Mouse (Mus musculus): Measurements from ENCODE around the gene Cnot8.

Cnot8 gene

GRCm38 (mm10) chr11:58102581-58103343 is 1.2 kb upstream of the Cnot8 start:
- ATAC-seq (ENCODE audit: insufficient number of reproducible peaks, low FRiP score, low TSS enrichment) = no peak

GRCm38 (mm10) chr11:58103344-58103653 is 654 bp upstream of the Cnot8 start:
- peak; percentile 38 for ATAC-seq (ENCODE audit: insufficient number of reproducible peaks, low FRiP score, low TSS enrichment)

GRCm38 (mm10) chr11:58104351-58104791 is 418 bp downstream of the Cnot8 start:
- no peak for ATAC-seq (ENCODE audit: insufficient number of reproducible peaks, low FRiP score, low TSS enrichment)

- no peak for ATAC-seq (ENCODE audit: insufficient number of reproducible peaks, low FRiP score, low TSS enrichment)
Measured at GRCm38 (mm10) chr11:58107009-58107408, 3.1 kb downstream of the Cnot8 start.

- ATAC-seq (ENCODE audit: insufficient number of reproducible peaks, low FRiP score, low TSS enrichment) = no peak
Measured at GRCm38 (mm10) chr11:58107664-58108337, 3.8 kb downstream of the Cnot8 start.

- ATAC-seq (ENCODE audit: insufficient number of reproducible peaks, low FRiP score, low TSS enrichment) = no peak
Measured at GRCm38 (mm10) chr11:58116560-58116959, 12.6 kb downstream of the Cnot8 start.

GRCm38 (mm10) chr11:58117044-58117652 is 13.2 kb downstream of the Cnot8 start:
- ATAC-seq (ENCODE audit: insufficient number of reproducible peaks, low FRiP score, low TSS enrichment) = no peak

GRCm38 (mm10) chr11:58120655-58121054 is 16.7 kb downstream of the Cnot8 start:
- ATAC-seq (ENCODE audit: insufficient number of reproducible peaks, low FRiP score, low TSS enrichment) = no peak

- no peak for ATAC-seq (ENCODE audit: insufficient number of reproducible peaks, low FRiP score, low TSS enrichment)
Measured at GRCm38 (mm10) chr11:58121351-58121750, 17.4 kb downstream of the Cnot8 start.

GRCm38 (mm10) chr11:58123711-58124110 is 19.8 kb downstream of the Cnot8 start:
- 0 out of 2 replicates have a peak, but pooled peaks have one; percentile 50 for ATAC-seq (ENCODE audit: insufficient number of reproducible peaks, low FRiP score, low TSS enrichment)

GRCm38 (mm10) chr11:58125021-58125420 is 21.1 kb downstream of the Cnot8 start:
- no peak for ATAC-seq (ENCODE audit: insufficient number of reproducible peaks, low FRiP score, low TSS enrichment)

- ATAC-seq (ENCODE audit: insufficient number of reproducible peaks, low FRiP score, low TSS enrichment) = peak; percentile 46; the same call in 1 of the 2 replicates
Measured at GRCm38 (mm10) chr11:58126397-58127160, 22.6 kb downstream of the Cnot8 start.

GRCm38 (mm10) chr11:58127544-58127943 is 23.6 kb downstream of the Cnot8 start:
- no peak for ATAC-seq (ENCODE audit: insufficient number of reproducible peaks, low FRiP score, low TSS enrichment)

GRCm38 (mm10) chr11:58129302-58129843 is 25.4 kb downstream of the Cnot8 start:
- no peak for ATAC-seq (ENCODE audit: insufficient number of reproducible peaks, low FRiP score, low TSS enrichment)

GRCm38 (mm10) chr11:58132026-58132425 is 28.1 kb downstream of the Cnot8 start:
- no peak for ATAC-seq (ENCODE audit: insufficient number of reproducible peaks, low FRiP score, low TSS enrichment)

GRCm38 (mm10) chr11:58134869-58135268 is 30.9 kb downstream of the Cnot8 start:
- no peak for ATAC-seq (ENCODE audit: insufficient number of reproducible peaks, low FRiP score, low TSS enrichment)

- ATAC-seq (ENCODE audit: insufficient number of reproducible peaks, low FRiP score, low TSS enrichment) = no peak
Measured at GRCm38 (mm10) chr11:58135296-58135695, 31.3 kb downstream of the Cnot8 start.

- ATAC-seq (ENCODE audit: insufficient number of reproducible peaks, low FRiP score, low TSS enrichment) = no peak
Measured at GRCm38 (mm10) chr11:58136677-58137076, 32.7 kb downstream of the Cnot8 start.

GRCm38 (mm10) chr11:58138821-58139220 is 34.9 kb downstream of the Cnot8 start:
- no peak for ATAC-seq (ENCODE audit: insufficient number of reproducible peaks, low FRiP score, low TSS enrichment)

- ATAC-seq (ENCODE audit: insufficient number of reproducible peaks, low FRiP score, low TSS enrichment) = no peak
Measured at GRCm38 (mm10) chr11:58139466-58139865, 35.5 kb downstream of the Cnot8 start.

Data from cerebellum, adult (tissue).